7 mouse cellular contexts compared by ENCODE assay signal in the genomic region with DNA sequence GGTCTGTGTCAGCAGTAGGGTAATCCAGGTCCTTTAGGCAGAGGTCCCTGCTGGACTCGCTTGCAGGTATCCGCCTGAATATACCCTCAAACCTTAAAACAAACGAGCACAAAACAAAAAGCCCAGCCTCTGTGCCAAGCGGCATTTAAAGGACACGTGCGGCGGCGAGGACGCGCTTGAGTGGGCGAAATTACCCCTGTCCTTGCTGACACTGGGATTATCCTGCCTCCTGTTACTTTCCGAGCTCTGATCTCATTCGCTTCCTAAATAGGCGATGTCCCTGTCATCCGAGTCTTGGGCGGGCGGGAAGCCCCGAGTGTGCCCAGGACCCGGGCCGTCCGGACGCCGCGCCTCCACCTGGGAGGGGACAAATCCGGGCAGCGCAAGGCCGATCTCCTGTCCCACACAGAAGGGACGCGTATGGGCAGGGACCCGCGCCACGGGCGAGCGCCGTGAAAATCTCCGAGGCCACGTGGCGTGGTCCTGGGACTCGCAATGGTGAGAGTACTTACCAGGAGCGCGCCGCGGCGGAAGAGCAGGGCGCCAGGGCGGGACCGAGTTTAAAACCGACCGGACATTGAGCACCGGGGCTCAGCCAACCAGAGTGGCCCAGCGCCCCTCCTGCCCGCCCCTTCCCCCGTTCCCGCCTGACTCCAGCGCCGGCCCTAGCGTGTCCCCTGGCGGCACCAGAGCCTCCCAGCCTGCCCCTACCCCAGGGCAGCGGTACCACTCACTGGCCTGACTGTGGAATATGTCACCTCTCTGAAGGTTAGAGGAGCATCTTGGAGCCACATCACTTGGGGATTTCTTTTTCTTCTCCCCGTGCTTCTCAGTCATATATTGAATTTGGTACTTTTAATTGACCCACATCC. TPM values are rescaled to one million over a fixed set of nuclear protein-coding genes. Genes with fewer than 3 reads are reported as not detected.
A peak's percentile ranks its signal among the peaks of the same experiment; 100 is the strongest.
DNase-seq lines count a peak whose midpoint lies in the region; ATAC-seq lines count a peak whose summit lies in the region.

No protein-coding gene starts in this region.

- H3K4me2 ChIP-seq in intestine, embryonic 16.5 days (ENCODE audit: low read depth, low read length) = peak overlapping the region; percentile 65

- WGBS in intestine, embryonic 16.5 days = 6% methylated on average over 60 of the region's 60 CpGs
- WGBS in midbrain, embryonic 10.5 days = 7% methylated on average over 58 of the region's 60 CpGs

- H3K9ac ChIP-seq in intestine, embryonic 16.5 days (ENCODE audit: low read depth, low read length) = peak overlapping the region; percentile 83

- peak; percentile 99 for ATAC-seq in intestine, embryonic 16.5 days

- intact Hi-C loops in left cerebral cortex, postnatal 36 days (cut with DNase I) = no loop called here

- H3K27me3 ChIP-seq in intestine, embryonic 16.5 days (replicated peaks; ENCODE audit: control insufficient read depth, insufficient read depth, low read length) = no peaks in the 10 kb centered on the region
- no peaks in the 10 kb centered on the region for H3K27me3 ChIP-seq in midbrain, embryonic 10.5 days (ENCODE audit: low read depth, poor library complexity, severe bottlenecking)

- peak; percentile 92 for DNase-seq in adrenal gland, adult 2 months
- DNase-seq in embryo, embryonic 9.5 days (ENCODE audit: extremely low spot score) = peak; percentile 84
- peak; percentile 57 to 67 for DNase-seq in gastrocnemius, postnatal 4 days (ENCODE audit: low spot score in 2 of 2)
- DNase-seq in left cerebral cortex, postnatal 36 days (ENCODE audit: low spot score in 2 of 2) = peak; percentile 52 to 55
- DNase-seq in midbrain, embryonic 10.5 days (ENCODE audit: low spot score) = peak; percentile 83
- peak; percentile 36 to 41 for DNase-seq in right cerebral cortex, postnatal 36 days (ENCODE audit: low spot score in 2 of 2)

- H3K9me3 ChIP-seq in intestine, embryonic 16.5 days (ENCODE audit: control insufficient read depth, low read length) = peaks cover 11% of the 10 kb centered on the region
- peaks cover 37% of the 10 kb centered on the region for H3K9me3 ChIP-seq in midbrain, embryonic 10.5 days (replicated peaks)

- peak overlapping the region; percentile 77 for H3K4me3 ChIP-seq in intestine, embryonic 16.5 days (ENCODE audit: low read length)
- peak overlapping the region; percentile 76 for H3K4me3 ChIP-seq in midbrain, embryonic 10.5 days

- H3K36me3 ChIP-seq in intestine, embryonic 16.5 days (ENCODE audit: control insufficient read depth, insufficient read depth, low read length) = peaks cover 19% of the 10 kb centered on the region
- peaks cover 38% of the 10 kb centered on the region for H3K36me3 ChIP-seq in midbrain, embryonic 10.5 days

- peak overlapping the region; percentile 70 for H3K27ac ChIP-seq in intestine, embryonic 16.5 days (ENCODE audit: low read length)
- peak overlapping the region; percentile 91 for H3K27ac ChIP-seq in midbrain, embryonic 10.5 days (replicated peaks)

- H3K4me1 ChIP-seq in intestine, embryonic 16.5 days (ENCODE audit: control insufficient read depth, insufficient read depth, low read length) = no peaks in the 10 kb centered on the region
- H3K4me1 ChIP-seq in midbrain, embryonic 10.5 days = peaks cover 15% of the 10 kb centered on the region

RNA-seq across cellular contexts. Expression of a gene that starts 27.9 kb away (rescaled TPM):
- 10 to 100 TPM; 51.5 to 54.2 TPM for total RNA-seq in adrenal gland, adult 2 months (2021)
- polyA plus RNA-seq in adrenal gland, adult 2 months (2012; rRNA removed) = 1.8 and 2.3 TPM in 2 replicates
- total RNA-seq in gastrocnemius, postnatal 4 days (2021) = 10 to 100 TPM; 47.2 to 56.2 TPM
- polyA plus RNA-seq in intestine, embryonic 16.5 days (2015; fragmentation: Nextera tagmentation; extraction: Ambion mirVana) = 30.5 and 32.1 TPM in 2 replicates
- 100 to 1,000 TPM; 179 to 194 TPM for total RNA-seq in left cerebral cortex, postnatal 36 days (2021)
- 47.9 and 58.8 TPM in 2 replicates for polyA plus RNA-seq in midbrain, embryonic 10.5 days (2016; fragmentation: Nextera tagmentation; extraction: Ambion mirVana)

Comparison
In these comparisons a context has a peak if more than half of its experiments do, and no peak if none do; other contexts are left out.
1. Peak in every context shown above with its lines: DNase-seq, ATAC-seq, H3K4me3 ChIP-seq and H3K27ac ChIP-seq.
2. DNase-seq: peak in every context shown above with its lines; median percentile 92 in adrenal gland, adult 2 months; 84 in embryo, embryonic 9.5 days; 83 in midbrain, embryonic 10.5 days; 62 in gastrocnemius, postnatal 4 days; 54 in left cerebral cortex, postnatal 36 days; 38 in right cerebral cortex, postnatal 36 days.